Mouse (Mus musculus) liver, postnatal 0 days (tissue): Measurements from ENCODE around the gene Trim29. TPM values are rescaled to one million over a fixed set of nuclear protein-coding genes. Genes with fewer than 3 reads are reported as not detected.

Source experiments
- ATAC-seq: fragments of 200-750 bp; cut with Nextera tagmentation; 2 replicates; pipeline ENCODE4 v1.8.0; 2017; ENCODE audit warnings: mild to moderate bottlenecking, moderate library complexity
- DNase-seq: peaks from one replicate; pipeline ENCODE4 v3.0.0-alpha.2; 2016
- H3K27ac ChIP-seq: fragments of 300-500 bp; sonication (generic); 2 replicates; pipeline ENCODE4 v1.5.1; 2014; ENCODE audit warnings: antibody characterized with exemption, moderate library complexity, mild to moderate bottlenecking, low read depth
- H3K27me3 ChIP-seq: fragments of 300-500 bp; sonication (generic); 2 replicates; pipeline ENCODE4 v1.6.1; 2014; ENCODE audit warnings: low read length, control low read depth, mixed read lengths; ENCODE audit not compliant: insufficient read depth
- H3K36me3 ChIP-seq: fragments of 300-500 bp; sonication (generic); replicated peaks from 2 replicates; pipeline ENCODE4 v1.6.1; 2014; ENCODE audit warnings: mild to moderate bottlenecking, control low read depth, low read length, moderate library complexity, mixed read lengths; ENCODE audit not compliant: insufficient read depth
- H3K4me1 ChIP-seq: fragments of 300-500 bp; sonication (generic); 2 replicates; pipeline ENCODE4 v1.6.1; 2014; ENCODE audit warnings: antibody characterized with exemption, mild to moderate bottlenecking, control low read depth; ENCODE audit not compliant: insufficient read depth
- H3K4me2 ChIP-seq: fragments of 300-500 bp; sonication (generic); 2 replicates; pipeline ENCODE4 v1.6.1; 2014; ENCODE audit warnings: low read depth, mild to moderate bottlenecking, low read length, moderate library complexity, mixed read lengths
- H3K4me3 ChIP-seq: fragments of 300-500 bp; sonication (generic); 2 replicates; pipeline ENCODE4 v1.5.1; 2014; ENCODE audit warnings: low read depth, low read length
- H3K9ac ChIP-seq: fragments of 300-500 bp; sonication (generic); replicated peaks from 2 replicates; pipeline ENCODE4 v1.6.1; 2014; ENCODE audit warnings: mild to moderate bottlenecking, moderate library complexity
- H3K9me3 ChIP-seq: fragments of 300-500 bp; sonication (generic); 2 replicates; pipeline ENCODE4 v1.6.1; 2016; ENCODE audit warnings: mild to moderate bottlenecking, control low read depth, low read length, mixed read lengths
- CTCF ChIP-seq: sonication (generic); IDR thresholded peaks from 2 replicates; pipeline ENCODE4 v1.5.1; 2016; ENCODE audit warnings: antibody characterized with exemption, low read depth
- EP300 ChIP-seq: IDR thresholded peaks from 2 replicates; pipeline ENCODE4 v1.6.1; 2016; ENCODE audit warnings: antibody characterized with exemption, low read depth, mild to moderate bottlenecking
- WGBS: fragments of 180-500 bp; shearing (Covaris S2); extraction: QIAGEN DNeasy Blood & Tissue Kit; methylation state at CpG from one replicate; pipeline ENCODE4 v1.1.7; 2014; ENCODE audit not compliant: insufficient replicate concordance; 5-methylcytosine and 5-hydroxymethylcytosine counted together
- polyA plus RNA-seq: library from polyadenylated mRNA; unstranded; fragments of >200 nt; fragmentation: Nextera tagmentation; extraction: Ambion mirVana; gene quantifications from 2 replicates; pipeline ENCODE4 v1.2.1, GENCODE M21; 2015

The Trim29 gene
- polyA plus RNA-seq, 1 experiment from 2014 or later, result 0.04 TPM

DNA sequence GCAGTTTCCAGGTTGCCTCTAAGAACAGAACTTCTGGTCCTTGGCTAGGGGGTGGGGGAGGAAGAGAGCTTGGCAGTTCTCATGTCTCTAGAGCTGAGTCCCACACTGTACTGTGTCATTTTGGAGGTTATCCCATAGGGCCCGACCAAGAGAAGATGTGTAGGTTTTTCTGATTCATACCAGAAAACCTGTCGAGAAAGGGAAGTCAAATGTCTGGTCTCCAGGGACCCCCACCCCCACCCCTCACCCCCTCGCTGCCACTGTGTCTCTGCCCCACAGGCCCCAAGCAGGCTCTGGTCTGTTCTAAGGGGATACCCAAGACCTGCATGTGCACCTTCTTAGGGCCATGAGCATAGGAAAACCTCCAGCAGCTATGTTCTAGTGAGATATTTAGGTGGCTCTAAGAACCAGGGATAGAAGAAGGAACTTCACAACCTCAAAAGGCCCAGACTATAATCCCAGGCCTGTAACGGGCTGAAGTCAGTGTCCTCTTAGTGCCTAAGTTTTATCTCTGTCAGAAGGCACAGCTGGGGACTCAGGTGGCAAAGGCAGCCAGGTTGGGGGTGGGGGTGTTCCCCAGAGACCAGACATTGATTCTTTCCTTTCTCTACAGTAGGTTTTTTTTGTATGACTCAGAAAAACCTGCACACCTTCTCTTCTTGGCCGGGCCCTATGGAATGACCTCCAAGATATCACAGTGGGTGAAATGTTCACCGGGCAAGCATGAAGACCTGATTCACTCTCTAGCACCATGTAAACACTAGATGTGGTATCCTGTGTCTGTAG is 1.4 kb upstream of the Trim29 start:
- WGBS, result 65% methylated on average over 6 of the region's 6 CpGs
- Histone ChIP-seq H3K9ac (no peak overlapping the region), H3K4me2 (no peak overlapping the region), H3K36me3 (no peaks in the 10 kb centered on the region), H3K4me1 (no peaks in the 10 kb centered on the region), H3K27ac (no peak overlapping the region), H3K9me3 (no peaks in the 10 kb centered on the region), H3K4me3 (no peak overlapping the region), H3K27me3 (no peaks in the 10 kb centered on the region)
- no peak for ATAC-seq
- no peak for TF ChIP-seq EP300
- no peak for TF ChIP-seq CTCF
- no peak for DNase-seq

DNA sequence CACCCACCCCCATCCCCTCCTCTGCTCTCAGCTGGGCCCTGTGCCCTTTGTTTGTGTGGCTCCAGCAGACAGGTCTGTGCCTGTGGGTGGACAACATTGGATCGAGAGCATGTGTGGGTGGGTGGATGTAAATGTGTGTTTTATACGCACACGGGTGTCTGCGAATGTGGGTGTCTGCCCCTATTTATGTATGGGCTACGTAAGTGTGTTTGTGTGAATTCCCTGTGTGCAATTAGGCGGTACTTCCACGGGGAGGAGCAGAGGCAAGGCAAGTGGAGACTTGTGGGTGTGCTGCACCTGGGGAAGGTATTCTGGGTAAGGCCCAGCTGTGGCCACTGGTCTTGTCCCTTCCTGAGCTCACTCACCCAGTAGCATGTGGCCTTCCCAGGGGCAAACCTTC is 1.5 kb downstream of the Trim29 start:
- Histone ChIP-seq H3K4me3 (no peak overlapping the region), H3K4me1 (no peaks in the 10 kb centered on the region), H3K9me3 (no peaks in the 10 kb centered on the region), H3K9ac (no peak overlapping the region), H3K27me3 (no peaks in the 10 kb centered on the region), H3K4me2 (no peak overlapping the region), H3K27ac (no peak overlapping the region), H3K36me3 (no peaks in the 10 kb centered on the region)
- DNase-seq (no peak), ATAC-seq (no peak)
- 71% methylated on average over 7 of the region's 7 CpGs for WGBS
- no peak for TF ChIP-seq CTCF
- TF ChIP-seq EP300, result no peak

DNA sequence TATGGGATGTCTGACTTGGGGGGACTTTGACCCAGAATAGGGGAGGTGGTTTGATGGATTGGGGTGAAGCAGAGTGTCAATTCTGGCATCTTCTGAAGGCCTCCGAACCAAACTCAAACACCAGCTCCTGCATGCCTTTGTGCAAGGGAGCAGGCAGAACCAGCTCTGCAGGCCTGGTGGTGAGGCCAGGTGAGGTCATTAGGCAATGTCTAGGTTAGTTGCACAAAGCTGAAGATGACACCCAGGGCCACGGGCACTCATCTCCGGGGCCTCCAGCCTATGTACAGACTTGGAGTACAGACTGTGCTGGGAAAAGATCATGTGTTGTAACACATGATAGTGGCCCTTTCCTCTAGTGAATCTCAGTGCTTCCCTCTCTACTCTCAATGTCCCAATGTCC is 3.2 kb downstream of the Trim29 start:
- Histone ChIP-seq H3K27ac (no peak overlapping the region), H3K27me3 (0 out of 2 replicates have a peak, but pooled peaks cover 3% of the 10 kb centered on the region), H3K4me1 (no peaks in the 10 kb centered on the region), H3K36me3 (no peaks in the 10 kb centered on the region), H3K9ac (no peak overlapping the region), H3K9me3 (no peaks in the 10 kb centered on the region), H3K4me2 (no peak overlapping the region), H3K4me3 (no peak overlapping the region)
- WGBS, result 59% methylated on average over 3 of the region's 3 CpGs
- DNase-seq, result no peak
- ATAC-seq, result no peak
- TF ChIP-seq CTCF, result no peak
- no peak for TF ChIP-seq EP300

DNA sequence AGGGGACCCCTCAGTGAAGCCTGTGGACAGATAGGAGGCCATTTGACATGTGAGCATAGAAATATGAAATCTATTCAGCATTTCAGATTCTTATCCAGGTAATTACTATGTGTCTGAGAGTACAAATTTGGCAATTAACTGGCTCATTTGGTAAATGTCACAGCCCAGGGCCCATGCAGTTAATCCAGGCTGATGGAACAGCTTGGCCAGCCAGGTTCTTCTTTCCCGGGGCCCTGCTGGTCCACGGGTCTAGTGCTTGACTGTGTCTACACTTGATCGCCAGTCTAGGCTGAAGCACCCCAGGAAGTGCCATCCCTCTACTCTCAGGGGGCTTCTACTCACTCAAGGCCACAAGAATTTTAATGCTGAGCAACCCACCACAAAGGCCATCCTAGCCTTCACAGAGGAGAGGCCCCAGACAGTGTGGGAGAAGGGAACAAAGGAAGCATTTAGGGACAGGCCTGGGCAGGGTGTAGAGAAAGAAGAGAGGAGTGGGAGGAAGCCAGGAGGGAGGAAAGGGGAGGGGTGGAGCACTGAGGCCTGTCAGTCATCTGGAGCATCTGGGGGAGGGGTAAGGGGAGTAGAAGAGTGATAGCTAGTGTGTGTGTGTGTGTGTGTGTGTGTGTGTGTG is 4.8 kb downstream of the Trim29 start:
- TF ChIP-seq CTCF, result no peak
- TF ChIP-seq EP300, result no peak
- Histone ChIP-seq H3K27me3 (0 out of 2 replicates have a peak, but pooled peaks cover 5% of the 10 kb centered on the region), H3K9me3 (no peaks in the 10 kb centered on the region), H3K4me2 (no peak overlapping the region), H3K27ac (no peak overlapping the region), H3K36me3 (no peaks in the 10 kb centered on the region), H3K4me1 (no peaks in the 10 kb centered on the region), H3K4me3 (no peak overlapping the region), H3K9ac (no peak overlapping the region)
- DNase-seq (no peak), ATAC-seq (no peak)
- WGBS, result 60% methylated on average over 3 of the region's 3 CpGs

DNA sequence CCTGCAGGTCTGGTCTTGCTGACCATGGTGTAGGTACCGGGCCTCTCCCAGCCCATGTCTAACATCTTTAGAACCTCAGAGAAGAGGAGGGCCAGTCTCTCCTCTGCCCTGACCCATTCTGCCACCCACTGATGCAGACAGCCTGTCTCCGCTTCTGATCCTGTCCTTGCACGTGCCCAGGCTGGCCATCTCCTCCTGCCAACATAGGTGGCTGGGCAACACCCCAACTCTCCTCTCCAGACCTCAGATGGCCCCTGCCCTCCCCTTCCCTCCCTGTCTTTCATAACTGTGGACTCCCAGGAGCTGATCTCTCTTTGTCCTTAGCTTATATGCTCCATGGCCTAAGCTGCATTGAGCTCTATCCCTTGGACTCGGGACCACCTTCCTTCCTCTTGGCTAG is 5.8 kb downstream of the Trim29 start:
- Histone ChIP-seq H3K36me3 (no peaks in the 10 kb centered on the region), H3K4me1 (no peaks in the 10 kb centered on the region), H3K4me2 (no peak overlapping the region), H3K9ac (no peak overlapping the region), H3K27me3 (0 out of 2 replicates have a peak, but pooled peaks cover 5% of the 10 kb centered on the region), H3K4me3 (no peak overlapping the region), H3K9me3 (no peaks in the 10 kb centered on the region), H3K27ac (no peak overlapping the region)
- TF ChIP-seq CTCF, result no peak
- no peak for TF ChIP-seq EP300
- DNase-seq, result no peak
- ATAC-seq, result no peak
- 66% methylated on average over 4 of the region's 4 CpGs for WGBS

DNA sequence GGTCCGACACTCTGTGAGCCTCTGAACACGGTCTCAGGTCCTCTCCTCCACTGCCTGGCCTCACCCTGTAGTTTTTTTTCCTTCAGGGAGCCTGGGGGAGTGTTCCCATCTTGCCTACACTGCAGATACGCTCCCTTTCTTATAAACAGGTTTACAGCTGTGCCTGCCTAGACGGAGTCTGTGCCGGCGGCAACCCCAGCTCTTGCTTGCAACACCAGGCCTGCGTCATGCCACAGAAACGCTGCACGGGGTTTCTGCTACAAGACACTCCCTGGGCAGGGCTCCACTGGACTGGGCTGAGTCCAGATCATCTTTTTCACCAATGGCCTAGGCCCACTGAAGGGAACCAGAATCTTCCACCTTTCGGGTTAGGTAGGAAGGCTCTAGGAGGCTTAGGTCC is 8.0 kb downstream of the Trim29 start:
- WGBS, result 71% methylated on average over 10 of the region's 10 CpGs
- no peak overlapping the region for H3K27ac ChIP-seq
- ATAC-seq (no peak), DNase-seq (no peak)
- 0 out of 2 replicates have a peak, but pooled peaks cover 5% of the 10 kb centered on the region for H3K27me3 ChIP-seq
- no peak for TF ChIP-seq CTCF
- H3K4me3 ChIP-seq, result no peak overlapping the region
- no peaks in the 10 kb centered on the region for H3K36me3 ChIP-seq
- H3K9ac ChIP-seq, result no peak overlapping the region
- no peaks in the 10 kb centered on the region for H3K9me3 ChIP-seq
- no peaks in the 10 kb centered on the region for H3K4me1 ChIP-seq
- no peak overlapping the region for H3K4me2 ChIP-seq
